In the genomic region with DNA sequence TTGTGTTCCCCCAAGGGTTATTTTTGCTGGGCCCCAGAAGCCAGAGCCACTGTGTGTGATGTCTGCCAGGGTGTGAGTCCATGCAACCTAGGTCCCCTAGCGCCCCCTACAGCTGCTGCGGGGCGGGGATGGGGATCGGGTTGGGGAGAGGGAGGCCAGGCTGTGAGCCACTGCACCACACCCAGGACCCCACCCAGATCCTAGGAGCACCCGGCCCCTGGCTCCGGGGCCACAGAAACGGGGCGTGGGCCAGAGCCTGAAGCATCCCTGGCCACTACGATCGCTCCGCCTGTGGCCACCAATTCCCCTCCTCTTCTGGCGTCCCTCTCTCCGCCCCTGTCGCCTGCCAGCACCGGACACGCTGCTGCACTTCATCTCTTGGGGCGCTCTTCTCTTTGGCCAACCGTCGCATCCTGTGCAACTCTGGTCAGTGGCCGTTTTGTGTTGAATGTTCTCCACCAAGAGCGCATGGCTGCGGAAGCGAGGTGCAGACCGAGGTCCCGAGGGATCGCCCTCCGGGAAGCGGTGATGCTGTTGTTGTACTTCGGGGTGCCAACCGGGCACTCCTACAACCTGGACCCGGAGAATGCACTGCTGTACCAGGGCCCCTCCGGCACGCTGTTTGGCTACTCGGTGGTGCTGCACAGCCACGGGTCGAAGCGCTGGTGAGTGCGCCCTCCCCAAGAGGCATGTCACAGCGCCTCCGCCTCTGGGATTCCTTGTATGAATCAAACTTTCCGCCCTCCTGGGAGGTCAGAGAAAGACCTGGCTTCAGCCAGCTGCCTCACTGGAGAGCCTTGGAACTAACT, we compare ENCODE assay signal across 1 mouse cellular context.
A peak's percentile ranks its signal among the peaks of the same experiment; 100 is the strongest.
TF ChIP-seq lines count a peak whose summit lies in the region.

A gene (plus strand): TSS at position 235 of the 809 bp plus-strand sequence.

TF ChIP-seq in CH12.LX, 34 proteins besides CTCF, POLR2A, EP300 and RAD21 (continued from another document):
- TF ChIP-seq PAX5 (IDR thresholded peaks at IDR 0.05; ENCODE audit: low read length) (no peak), TCF12 (IDR thresholded peaks at IDR 0.05; ENCODE audit: low read depth, low read length) (peak; percentile 21), UBTF (IDR thresholded peaks at IDR 0.05; ENCODE audit: low read depth, low read length) (peak; percentile 88; the same call in 1 of the 2 replicates), IRF4 (IDR thresholded peaks at IDR 0.05; ENCODE audit: low read depth, low read length) (peak; percentile 74), HCFC1 (IDR thresholded peaks at IDR 0.05; ENCODE audit: low read depth, low read length) (peak; percentile 44; the same call in 1 of the 2 replicates), SMC3 (IDR thresholded peaks at IDR 0.05; ENCODE audit: low read depth, low read length) (peak; percentile 72), NRF1 (IDR thresholded peaks at IDR 0.05; ENCODE audit: low read depth, low read length) (peak; percentile 29; the same call in 1 of the 2 replicates), JUND (conservative IDR thresholded peaks at IDR 0.05; ENCODE audit: low read depth, low read length) (peak; percentile 63; the same call in 1 of the 2 replicates), USF1 (IDR thresholded peaks at IDR 0.05; ENCODE audit: low read depth, low read length) (no peak), MXI1 (IDR thresholded peaks at IDR 0.05; ENCODE audit: low read depth, low read length) (peak; percentile 26), ETS1 (conservative IDR thresholded peaks at IDR 0.05; ENCODE audit: low read depth, low read length) (peak; percentile 67), E2F4 (IDR thresholded peaks at IDR 0.05; ENCODE audit: insufficient replicate concordance, low read depth, low read length) (no peak), BHLHE40 (IDR thresholded peaks at IDR 0.05; ENCODE audit: low read depth, low read length) (peak; percentile 13; the same call in 1 of the 2 replicates), ELF1 (IDR thresholded peaks at IDR 0.05; ENCODE audit: low read depth, low read length) (0 out of 2 replicates have a peak, but pooled peaks have one; percentile 26), RCOR1 (conservative IDR thresholded peaks at IDR 0.05; ENCODE audit: low read depth, low read length) (no peak; the same call in 1 of the 2 replicates), MAFK (IDR thresholded peaks at IDR 0.05; ENCODE audit: insufficient replicate concordance, low read length) (no peak), POLR2AphosphoS2 (IDR thresholded peaks at IDR 0.05; ENCODE audit: low read depth, low read length) (no peak), KAT2A (IDR thresholded peaks at IDR 0.05; ENCODE audit: insufficient replicate concordance, low read length) (peak; percentile 29; the same call in 1 of the 2 replicates), GABPA (IDR thresholded peaks at IDR 0.05; ENCODE audit: insufficient replicate concordance, low read depth, low read length) (no peak), MAZ (IDR thresholded peaks at IDR 0.05; ENCODE audit: low read depth, low read length) (peak; percentile 90; the same call in 1 of the 2 replicates), TBP (conservative IDR thresholded peaks at IDR 0.05; ENCODE audit: low read depth, low read length) (peak; percentile 36; the same call in 1 of the 2 replicates), MYC (IDR thresholded peaks at IDR 0.05; ENCODE audit: low read depth, low read length) (peak; percentile 59; the same call in 1 of the 2 replicates), ZKSCAN1 (IDR thresholded peaks at IDR 0.05; ENCODE audit: borderline replicate concordance, low read depth, low read length) (no peak)
